Mouse (Mus musculus) hindbrain, postnatal 0 days (tissue): ENCODE data around the gene Rnase4. TPM values are rescaled to one million over a fixed set of nuclear protein-coding genes. Genes with fewer than 3 reads are reported as not detected.
A peak's percentile ranks its signal among the peaks of the same experiment; 100 is the strongest.

Experiments
- ATAC-seq: fragments of 200-750 bp; cut with Nextera tagmentation; 2 replicates; pipeline ENCODE4 v1.8.0; 2017; ENCODE audit warnings: mild to moderate bottlenecking, moderate TSS enrichment, moderate library complexity
- DNase-seq: peaks from one replicate; pipeline ENCODE4 v3.0.0-alpha.2; 2015; ENCODE audit warnings: low spot score
- H3K27ac ChIP-seq: fragments of 300-500 bp; sonication (generic); 2 replicates; pipeline ENCODE4 v1.5.1; 2014; ENCODE audit warnings: mild to moderate bottlenecking
- H3K27me3 ChIP-seq: fragments of 300-500 bp; sonication (generic); 2 replicates; pipeline ENCODE4 v1.6.1; 2014; ENCODE audit warnings: low read length, mixed read lengths; ENCODE audit not compliant: insufficient read depth
- H3K36me3 ChIP-seq: fragments of 300-500 bp; sonication (generic); 2 replicates; pipeline ENCODE4 v1.6.1; 2014; ENCODE audit warnings: low read length, mixed read lengths; ENCODE audit not compliant: insufficient read depth
- H3K4me1 ChIP-seq: fragments of 300-500 bp; sonication (generic); 2 replicates; pipeline ENCODE4 v1.6.1; 2014; ENCODE audit warnings: antibody characterized with exemption, low read length, mixed read lengths; ENCODE audit not compliant: insufficient read depth
- H3K4me2 ChIP-seq: fragments of 300-500 bp; sonication (generic); 2 replicates; pipeline ENCODE4 v1.6.1; 2014; ENCODE audit warnings: low read depth, mild to moderate bottlenecking, low read length, moderate library complexity, mixed read lengths
- H3K4me3 ChIP-seq: fragments of 300-500 bp; sonication (generic); 2 replicates; pipeline ENCODE4 v1.5.1; 2014; ENCODE audit warnings: low read length
- H3K9ac ChIP-seq: fragments of 300-500 bp; sonication (generic); replicated peaks from 2 replicates; pipeline ENCODE4 v1.6.1; 2014; ENCODE audit warnings: mild to moderate bottlenecking, low read length, moderate library complexity, mixed read lengths
- H3K9me3 ChIP-seq: fragments of 300-500 bp; sonication (generic); 2 replicates; pipeline ENCODE4 v1.6.1; 2016; ENCODE audit warnings: low read length, mixed read lengths
- CTCF ChIP-seq: IDR thresholded peaks from 2 replicates; pipeline ENCODE4 v1.5.1; 2016; ENCODE audit warnings: antibody characterized with exemption, control low read depth, low read depth
- WGBS: fragments of 180-500 bp; shearing (Covaris S2); extraction: QIAGEN DNeasy Blood & Tissue Kit; methylation state at CpG from one replicate; pipeline ENCODE4 v1.1.7; 2014; 5-methylcytosine and 5-hydroxymethylcytosine counted together
- polyA plus RNA-seq: library from polyadenylated mRNA; unstranded; fragments of >200 nt; fragmentation: Nextera tagmentation; extraction: Ambion mirVana; gene quantifications from 2 replicates; pipeline ENCODE4 v1.2.1, GENCODE M21; 2015
- total RNA-seq: library from RNA; depleted of rRNA; stranded (reverse); fragments of >200 nt; gene quantifications from 2 replicates; pipeline ENCODE4 v1.2.3, GENCODE M21; 2014

Rnase4 gene
- total and polyA plus RNA-seq, 2 experiments from 2014 or later, result 17.6 to 34.1 TPM

DNA sequence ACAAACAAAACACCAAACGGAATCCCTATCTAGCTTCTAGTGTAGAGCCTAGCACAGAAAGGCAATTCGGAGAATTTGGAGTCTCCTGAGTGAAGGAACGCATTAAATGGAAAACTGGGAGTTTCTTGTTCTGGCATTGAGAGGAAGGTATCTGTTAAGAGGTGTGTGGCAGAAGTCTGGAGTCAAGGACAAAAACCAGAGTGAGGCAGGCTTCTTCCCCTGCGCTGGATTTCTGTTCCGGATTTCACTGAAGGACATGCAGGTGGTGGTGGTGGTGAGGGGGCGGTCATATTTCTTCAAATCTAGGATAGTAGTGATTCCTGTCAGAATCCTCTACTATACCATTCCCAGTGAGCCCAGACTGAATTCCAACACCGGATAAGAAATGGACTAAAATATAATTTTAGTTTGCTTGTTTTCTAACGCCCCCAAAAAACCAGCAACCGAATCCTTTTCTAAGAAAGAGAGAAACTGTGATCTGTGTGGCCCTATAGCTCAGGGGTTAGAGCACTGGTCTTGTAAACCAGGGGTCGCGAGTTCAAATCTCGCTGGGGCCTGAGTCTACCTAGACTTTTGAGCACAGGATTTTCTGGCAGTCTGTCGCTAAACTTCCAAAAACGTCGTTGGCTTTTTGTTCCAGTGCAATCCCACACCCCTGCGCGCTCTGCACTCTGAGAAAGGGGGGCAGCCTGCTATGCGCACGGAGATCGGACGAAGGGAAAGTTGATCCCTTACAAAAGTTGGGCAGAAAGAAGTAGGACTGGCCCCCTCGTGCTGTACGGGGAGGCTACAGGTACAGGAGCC, 2.5 kb upstream of the Rnase4 start:
- H3K27me3 ChIP-seq, result no peaks in the 10 kb centered on the region
- H3K9me3 ChIP-seq, result no peaks in the 10 kb centered on the region
- H3K4me3 ChIP-seq, result peak overlapping the region; percentile 63
- H3K4me2 ChIP-seq, result peak overlapping the region; percentile 75
- DNase-seq, result peak; percentile 84
- H3K4me1 ChIP-seq, result no peaks in the 10 kb centered on the region
- ATAC-seq, result peak; percentile 30
- H3K9ac ChIP-seq, result peak overlapping the region; percentile 55
- H3K27ac ChIP-seq, result peak overlapping the region; percentile 84; the same call in 1 of the 2 replicates
- under 1% methylated on average over 23 of the region's 23 CpGs for WGBS
- no peak for TF ChIP-seq CTCF
- H3K36me3 ChIP-seq, result no peaks in the 10 kb centered on the region

- Histone ChIP-seq H3K27ac (peak overlapping the region; percentile 84), H3K9me3 (no peaks in the 10 kb centered on the region)
These were observed 1.8 kb upstream of the Rnase4 start for GRCm38 (mm10) chr14:51088970-51089673.

GRCm38 (mm10) chr14:51089674-51090076, 1.2 kb upstream of the Rnase4 start:
- DNase-seq (no peak), ATAC-seq (no peak)

More at GRCm38 (mm10) chr14:51088970-51089673, 1.8 kb upstream of the Rnase4 start:
- peak; percentile 97 for DNase-seq
- peak overlapping the region; percentile 75 for H3K4me2 ChIP-seq
- ATAC-seq, result peak; percentile 93
- peak overlapping the region; percentile 63 for H3K4me3 ChIP-seq
- no peaks in the 10 kb centered on the region for H3K27me3 ChIP-seq
- WGBS, result under 1% methylated on average over 34 of the region's 34 CpGs
- H3K4me1 ChIP-seq, result no peaks in the 10 kb centered on the region
- no peak for TF ChIP-seq CTCF
- H3K9ac ChIP-seq, result peak overlapping the region; percentile 55
- H3K36me3 ChIP-seq, result no peaks in the 10 kb centered on the region

DNA sequence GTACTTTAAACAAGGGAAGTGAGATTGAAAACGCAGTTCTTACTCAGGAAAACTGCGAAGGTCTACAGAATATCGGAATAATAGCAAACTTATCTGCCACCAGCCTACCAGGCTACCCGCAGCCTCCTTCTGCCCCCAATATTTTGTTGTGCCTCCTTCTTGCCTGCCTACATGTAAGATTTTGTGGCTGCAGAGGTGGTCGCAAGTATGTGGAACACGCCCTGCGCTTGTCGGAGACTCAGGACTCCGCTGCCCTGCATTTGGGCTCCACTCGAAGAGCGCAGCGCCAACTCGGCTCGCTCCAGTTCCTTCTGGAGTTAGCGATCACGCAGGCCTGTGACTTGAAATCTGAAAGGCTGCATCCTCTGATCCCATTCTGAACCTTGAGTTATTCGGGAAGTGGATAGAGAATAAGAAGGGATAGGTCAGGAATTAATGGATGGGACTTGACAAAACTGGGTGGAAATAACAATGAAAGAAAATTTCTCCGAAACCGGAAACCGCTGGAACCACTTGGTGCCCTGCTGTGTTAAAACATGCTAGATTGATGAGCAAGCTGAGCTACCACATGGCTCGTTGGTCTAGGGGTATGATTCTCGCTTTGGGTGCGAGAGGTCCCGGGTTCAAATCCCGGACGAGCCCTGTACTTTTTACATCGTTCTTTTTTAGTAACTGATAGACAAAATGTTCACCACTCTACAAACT, 648 bp upstream of the Rnase4 start:
- Histone ChIP-seq H3K9ac (peak overlapping the region; percentile 60), H3K4me2 (peak overlapping the region; percentile 75), H3K27ac (peak overlapping the region; percentile 84), H3K4me3 (peak overlapping the region; percentile 63), H3K36me3 (no peaks in the 10 kb centered on the region), H3K4me1 (no peaks in the 10 kb centered on the region), H3K9me3 (no peaks in the 10 kb centered on the region), H3K27me3 (no peaks in the 10 kb centered on the region)
- TF ChIP-seq CTCF, result no peak
- ATAC-seq (peak; percentile 61), DNase-seq (peak; percentile 90)
- under 1% methylated on average over 27 of the region's 27 CpGs for WGBS

More at GRCm38 (mm10) chr14:51089674-51090076, 1.2 kb upstream of the Rnase4 start:
- WGBS, result under 1% methylated on average over 15 of the region's 15 CpGs
- Histone ChIP-seq H3K27ac (peak overlapping the region; percentile 84), H3K36me3 (no peaks in the 10 kb centered on the region), H3K4me3 (peak overlapping the region; percentile 63), H3K4me1 (no peaks in the 10 kb centered on the region), H3K27me3 (no peaks in the 10 kb centered on the region), H3K9ac (peak overlapping the region; percentile 35), H3K9me3 (no peaks in the 10 kb centered on the region), H3K4me2 (peak overlapping the region; percentile 75)
- no peak for TF ChIP-seq CTCF

GRCm38 (mm10) chr14:51092073-51092620, 1.3 kb downstream of the Rnase4 start:
- DNase-seq (no peak), ATAC-seq (no peak)
- Histone ChIP-seq H3K27me3 (no peaks in the 10 kb centered on the region), H3K36me3 (no peaks in the 10 kb centered on the region), H3K9ac (no peak overlapping the region; the same call in 1 of the 2 replicates), H3K27ac (no peak overlapping the region), H3K4me2 (peak overlapping the region; percentile 75), H3K4me3 (peak overlapping the region; percentile 63), H3K9me3 (no peaks in the 10 kb centered on the region), H3K4me1 (no peaks in the 10 kb centered on the region)
- no peak for TF ChIP-seq CTCF
- WGBS, result 50% methylated on average over 8 of the region's 8 CpGs

- Histone ChIP-seq H3K4me1 (no peaks in the 10 kb centered on the region), H3K9ac (no peak overlapping the region), H3K27me3 (no peaks in the 10 kb centered on the region), H3K4me3 (no peak overlapping the region), H3K36me3 (no peaks in the 10 kb centered on the region), H3K4me2 (no peak overlapping the region), H3K27ac (no peak overlapping the region), H3K9me3 (no peaks in the 10 kb centered on the region)
- TF ChIP-seq CTCF, result no peak
- DNase-seq, result no peak
- WGBS, result 37% methylated on average over 3 of the region's 3 CpGs
- ATAC-seq, result no peak
These were observed 2.6 kb downstream of the Rnase4 start for GRCm38 (mm10) chr14:51093496-51093895.
